In genomic region chr11:75999440-76000155, GRCm38 (mm10) we compare ENCODE assay signal across 8 mouse cellular contexts. TPM values are rescaled to one million over a fixed set of nuclear protein-coding genes. Genes with fewer than 3 reads are reported as not detected.
DNase-seq lines count a peak whose midpoint lies in the region; ATAC-seq lines count a peak whose summit lies in the region.

Gene 1700016K19Rik (plus strand): TSS chr11:75999912.

- no peaks in the 10 kb centered on the region for H3K36me3 ChIP-seq in embryonic facial prominence, embryonic 11.5 days (replicated peaks; ENCODE audit: control insufficient read depth, insufficient read depth, low read depth, low read length)
- H3K36me3 ChIP-seq in limb, embryonic 10.5 days = no peaks in the 10 kb centered on the region
- no peaks in the 10 kb centered on the region for H3K36me3 ChIP-seq in midbrain, embryonic 13.5 days

- no peaks in the 10 kb centered on the region for H3K9me3 ChIP-seq in embryonic facial prominence, embryonic 11.5 days (replicated peaks; ENCODE audit: control insufficient read depth, low read length)
- H3K9me3 ChIP-seq in limb, embryonic 10.5 days (replicated peaks) = no peaks in the 10 kb centered on the region
- H3K9me3 ChIP-seq in midbrain, embryonic 13.5 days = no peaks in the 10 kb centered on the region

- 11% methylated on average over 33 of the region's 36 CpGs for WGBS in embryonic facial prominence, embryonic 11.5 days
- WGBS in limb, embryonic 10.5 days = 13% methylated on average over 36 of the region's 36 CpGs
- 11% methylated on average over 35 of the region's 36 CpGs for WGBS in midbrain, embryonic 13.5 days

- ATAC-seq in embryonic facial prominence, embryonic 11.5 days (replicated peaks; ENCODE audit: insufficient number of reproducible peaks, low FRiP score, low TSS enrichment, low read depth) = 0 out of 2 replicates have a peak, but pooled peaks have one; percentile 56
- ATAC-seq in midbrain, embryonic 13.5 days = peak; percentile 91
- ATAC-seq in erythroid progenitor cell, adult 5-6 weeks (replicated peaks; ENCODE audit: low FRiP score, poor library complexity, severe bottlenecking) = no peak

- H3K27me3 ChIP-seq in embryonic facial prominence, embryonic 11.5 days (ENCODE audit: control insufficient read depth, insufficient read depth, low read length) = peaks cover 2% of the 10 kb centered on the region; the same call in 1 of the 2 replicates
- H3K27me3 ChIP-seq in limb, embryonic 10.5 days (ENCODE audit: low read depth, poor library complexity, severe bottlenecking) = peaks cover 48% of the 10 kb centered on the region
- peaks cover 20% of the 10 kb centered on the region for H3K27me3 ChIP-seq in midbrain, embryonic 13.5 days

- H3K9ac ChIP-seq in embryonic facial prominence, embryonic 11.5 days (replicated peaks; ENCODE audit: low read length) = peak within 1 kb of the TSS; percentile 37
- peak within 1 kb of the TSS; percentile 61 for H3K9ac ChIP-seq in midbrain, embryonic 13.5 days (replicated peaks)

- H3K27ac ChIP-seq in embryonic facial prominence, embryonic 11.5 days (replicated peaks; ENCODE audit: low read depth, low read length) = no peak within 1 kb of the TSS
- no peak within 1 kb of the TSS for H3K27ac ChIP-seq in limb, embryonic 10.5 days
- H3K27ac ChIP-seq in midbrain, embryonic 13.5 days = no peak within 1 kb of the TSS

- H3K4me2 ChIP-seq in embryonic facial prominence, embryonic 11.5 days (ENCODE audit: low read depth, low read length) = peak within 1 kb of the TSS; percentile 90
- H3K4me2 ChIP-seq in midbrain, embryonic 13.5 days (replicated peaks) = peak within 1 kb of the TSS; percentile 86

- no peaks in the 10 kb centered on the region for H3K4me1 ChIP-seq in embryonic facial prominence, embryonic 11.5 days (ENCODE audit: control insufficient read depth, insufficient read depth, low read length)
- peaks cover 8% of the 10 kb centered on the region for H3K4me1 ChIP-seq in limb, embryonic 10.5 days
- peaks cover 8% of the 10 kb centered on the region for H3K4me1 ChIP-seq in midbrain, embryonic 13.5 days (replicated peaks)

- DNase-seq in adrenal gland, postnatal 14 days = peak; percentile 90
- peak; percentile 86 for DNase-seq in embryonic facial prominence, embryonic 11.5 days (ENCODE audit: low spot score)
- peak; percentile 70 for DNase-seq in heart, adult 18-20 months
- DNase-seq in kidney, adult 18-20 months = peak; percentile 86
- peak; percentile 86 for DNase-seq in limb, embryonic 10.5 days (ENCODE audit: low spot score)
- peak; percentile 66 for DNase-seq in spleen, adult 12 weeks (ENCODE audit: low spot score)

- peak within 1 kb of the TSS; percentile 50 for H3K4me3 ChIP-seq in embryonic facial prominence, embryonic 11.5 days (ENCODE audit: low read depth, low read length)
- peak within 1 kb of the TSS; percentile 68 for H3K4me3 ChIP-seq in limb, embryonic 10.5 days
- peak within 1 kb of the TSS; percentile 57 for H3K4me3 ChIP-seq in midbrain, embryonic 13.5 days (replicated peaks)

RNA-seq across cellular contexts. Expression of gene 1700016K19Rik, which starts in this region (rescaled TPM):
- total RNA-seq in adrenal gland, postnatal 14 days (2021) = not detected in 2 replicates
- polyA plus RNA-seq in embryonic facial prominence, embryonic 11.5 days (2014; fragmentation: Nextera tagmentation; extraction: Ambion mirVana) = 0.47 and 0.77 TPM in 2 replicates
- under 1 TPM in 1 of 2 experiments, not detected in 1; 0.64 TPM for total RNA-seq in heart, adult 18-20 months (2021)
- 0.36 TPM in 1 of 2 replicates, not detected in the other for polyA plus RNA-seq in limb, embryonic 10.5 days (2016; fragmentation: Nextera tagmentation; extraction: Ambion mirVana)
- 0.97 and 1.8 TPM in 2 replicates for polyA plus RNA-seq in midbrain, embryonic 13.5 days (2015; fragmentation: Nextera tagmentation; extraction: Ambion mirVana)
- not detected in 2 replicates for total RNA-seq in erythroid progenitor cell, adult 5-6 weeks (2015; ENCODE audit: low replicate concordance)
- total RNA-seq in erythroid progenitor cell, adult 5-6 weeks (2017; ENCODE audit: low replicate concordance) = not detected in 2 replicates

Comparison
In these comparisons a context has a peak if more than half of its experiments do, and no peak if none do; other contexts are left out.
1. Peak in DNase-seq in adrenal gland, postnatal 14 days; RNA of the gene not detected or under 1 TPM.
2. Peak in DNase-seq, ATAC-seq, H3K4me3 ChIP-seq, H3K9ac ChIP-seq and H3K4me2 ChIP-seq in embryonic facial prominence, embryonic 11.5 days; RNA of the gene not detected or under 1 TPM.
3. Peak in DNase-seq in heart, adult 18-20 months; RNA of the gene not detected or under 1 TPM.
4. Peak in DNase-seq and H3K4me3 ChIP-seq in limb, embryonic 10.5 days; RNA of the gene not detected or under 1 TPM.